Mouse (Mus musculus) neural tube, embryonic 12.5 days (tissue): Measurements from ENCODE around the gene Lrrc28. TPM values are rescaled to one million over a fixed set of nuclear protein-coding genes. Genes with fewer than 3 reads are reported as not detected.

Experiments
- ATAC-seq: fragments of 200-750 bp; cut with Nextera tagmentation; 2 replicates; pipeline ENCODE4 v1.8.0; 2017; ENCODE audit warnings: low read depth, mild to moderate bottlenecking, moderate TSS enrichment, moderate library complexity; ENCODE audit not compliant: low FRiP score
- H3K27ac ChIP-seq: fragments of 300-500 bp; sonication (generic); 2 replicates; pipeline ENCODE4 v1.5.1; 2016
- H3K27me3 ChIP-seq: fragments of 300-500 bp; sonication (generic); replicated peaks from 2 replicates; pipeline ENCODE4 v1.6.1; 2016; ENCODE audit warnings: mild to moderate bottlenecking
- H3K36me3 ChIP-seq: fragments of 300-500 bp; sonication (generic); 2 replicates; pipeline ENCODE4 v1.6.1; 2016; ENCODE audit warnings: mild to moderate bottlenecking
- H3K4me1 ChIP-seq: fragments of 300-500 bp; sonication (generic); 2 replicates; pipeline ENCODE4 v1.6.1; 2016
- H3K4me2 ChIP-seq: fragments of 300-500 bp; sonication (generic); replicated peaks from 2 replicates; pipeline ENCODE4 v1.6.1; 2016; ENCODE audit warnings: mild to moderate bottlenecking
- H3K4me3 ChIP-seq: fragments of 300-500 bp; sonication (generic); 2 replicates; pipeline ENCODE4 v1.5.1; 2016
- H3K9ac ChIP-seq: fragments of 300-500 bp; sonication (generic); 2 replicates; pipeline ENCODE4 v1.6.1; 2016; ENCODE audit warnings: mild to moderate bottlenecking
- H3K9me3 ChIP-seq: fragments of 300-500 bp; sonication (generic); 2 replicates; pipeline ENCODE4 v1.6.1; 2016; ENCODE audit warnings: mild to moderate bottlenecking
- WGBS: fragments of 180-500 bp; shearing (Covaris S2); methylation state at CpG from one replicate; pipeline ENCODE4 v1.1.7; 2016; 5-methylcytosine and 5-hydroxymethylcytosine counted together
- polyA plus RNA-seq: library from polyadenylated mRNA; unstranded; fragments of >200 nt; fragmentation: Nextera tagmentation; extraction: Ambion mirVana; gene quantifications from 2 replicates; pipeline ENCODE4 v1.2.1, GENCODE M21; 2016

Lrrc28 gene
- polyA plus RNA-seq, 1 experiment from 2014 or later, result 35.6 TPM

GRCm38 (mm10) chr7:67613795-67614463, 31.1 kb downstream of the Lrrc28 start:
- H3K4me3 ChIP-seq, result no peak overlapping the region
- no peaks in the 10 kb centered on the region; the same call in 1 of the 2 replicates for H3K36me3 ChIP-seq
- no peak overlapping the region for H3K27ac ChIP-seq
- H3K27me3 ChIP-seq, result no peaks in the 10 kb centered on the region
- no peak overlapping the region for H3K9ac ChIP-seq
- no peak overlapping the region for H3K4me2 ChIP-seq
- WGBS, result 69% methylated on average over 10 of the region's 10 CpGs
- ATAC-seq, result no peak
- no peaks in the 10 kb centered on the region; the same call in 1 of the 2 replicates for H3K4me1 ChIP-seq
- no peaks in the 10 kb centered on the region for H3K9me3 ChIP-seq

DNA sequence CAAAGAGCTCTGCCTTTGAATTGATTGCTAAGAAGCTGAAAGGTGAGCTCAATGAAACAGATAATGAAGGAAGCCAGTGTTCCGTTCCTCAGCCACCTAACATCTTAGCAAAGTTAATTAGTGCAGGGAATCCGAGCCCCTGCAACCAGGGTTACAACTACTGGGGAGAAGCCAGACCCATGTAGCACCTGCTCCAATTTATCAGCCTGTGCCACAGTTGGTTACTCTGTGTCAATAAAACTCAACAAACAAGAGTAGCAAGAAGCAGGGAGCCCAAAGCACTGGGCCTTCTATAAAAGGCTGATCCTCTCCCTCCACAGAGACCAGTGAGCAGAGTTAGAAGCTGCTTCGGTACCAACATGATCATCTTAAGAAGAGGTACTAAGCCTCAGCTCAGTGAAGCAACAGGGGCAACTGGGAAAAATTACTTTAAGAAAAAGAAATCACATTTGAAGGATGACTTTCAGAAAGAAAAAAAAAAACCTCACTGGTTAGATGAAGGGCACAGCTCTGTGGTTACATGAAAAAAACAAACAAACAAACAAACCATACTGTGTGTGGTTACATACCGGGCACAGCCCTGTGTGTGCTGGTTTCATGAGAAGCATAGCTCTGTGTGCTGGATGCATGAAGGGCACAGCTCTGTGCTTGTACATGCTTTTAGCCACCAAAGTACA, 36.6 kb downstream of the Lrrc28 start:
- Histone ChIP-seq H3K4me1 (peaks cover 9% of the 10 kb centered on the region), H3K9me3 (no peaks in the 10 kb centered on the region), H3K4me3 (no peak overlapping the region), H3K36me3 (no peaks in the 10 kb centered on the region), H3K27me3 (no peaks in the 10 kb centered on the region), H3K4me2 (no peak overlapping the region), H3K27ac (no peak overlapping the region), H3K9ac (no peak overlapping the region)
- 38% methylated on average over 4 of the region's 4 CpGs for WGBS
- ATAC-seq, result no peak

- Histone ChIP-seq H3K4me1 (peaks cover 9% of the 10 kb centered on the region), H3K27me3 (no peaks in the 10 kb centered on the region), H3K9ac (no peak overlapping the region), H3K36me3 (no peaks in the 10 kb centered on the region), H3K27ac (no peak overlapping the region), H3K4me3 (no peak overlapping the region), H3K4me2 (no peak overlapping the region), H3K9me3 (no peaks in the 10 kb centered on the region)
- ATAC-seq, result no peak
- WGBS, result 74% methylated on average over 5 of the region's 5 CpGs
Observed at GRCm38 (mm10) chr7:67607669-67608347, 37.3 kb downstream of the Lrrc28 start.

- H3K9me3 ChIP-seq, result no peaks in the 10 kb centered on the region
- H3K4me2 ChIP-seq, result no peak overlapping the region
- no peaks in the 10 kb centered on the region for H3K36me3 ChIP-seq
- no peak for ATAC-seq
- H3K4me3 ChIP-seq, result no peak overlapping the region
- no peak overlapping the region for H3K9ac ChIP-seq
- no peaks in the 10 kb centered on the region for H3K27me3 ChIP-seq
- no peak overlapping the region for H3K27ac ChIP-seq
- H3K4me1 ChIP-seq, result peaks cover 9% of the 10 kb centered on the region
- WGBS, result 91% methylated on average over 1 of the region's 1 CpGs
Observed at GRCm38 (mm10) chr7:67606250-67606649, 38.8 kb downstream of the Lrrc28 start.

DNA sequence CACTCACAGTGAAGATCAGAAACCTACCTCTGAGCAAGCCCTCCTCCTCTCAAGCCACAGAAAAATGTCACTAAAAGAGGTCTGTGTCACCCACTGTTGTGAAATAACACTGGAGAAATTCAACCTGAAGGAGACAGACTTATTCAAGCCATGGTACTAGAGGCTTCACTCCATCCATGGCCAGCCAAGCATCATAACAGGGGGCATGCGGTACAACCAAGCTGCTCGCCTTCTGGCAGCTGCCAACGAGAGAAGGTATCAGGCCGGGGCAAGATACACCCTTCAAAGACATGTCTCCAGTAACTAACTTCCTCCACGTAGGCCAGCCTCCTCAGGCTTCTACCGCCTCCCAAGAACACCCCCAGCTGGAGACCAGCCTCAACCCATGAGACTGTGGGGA, 40.0 kb downstream of the Lrrc28 start:
- H3K9me3 ChIP-seq, result no peaks in the 10 kb centered on the region
- no peaks in the 10 kb centered on the region for H3K36me3 ChIP-seq
- ATAC-seq, result no peak
- no peaks in the 10 kb centered on the region for H3K27me3 ChIP-seq
- no peak overlapping the region for H3K4me3 ChIP-seq
- 81% methylated on average over 6 of the region's 6 CpGs for WGBS
- no peak overlapping the region for H3K4me2 ChIP-seq
- no peak overlapping the region for H3K9ac ChIP-seq
- no peak overlapping the region for H3K27ac ChIP-seq
- H3K4me1 ChIP-seq, result peaks cover 9% of the 10 kb centered on the region

GRCm38 (mm10) chr7:67598050-67598449, 47.0 kb downstream of the Lrrc28 start:
- Histone ChIP-seq H3K4me2 (no peak overlapping the region), H3K4me1 (no peaks in the 10 kb centered on the region), H3K27ac (no peak overlapping the region), H3K27me3 (no peaks in the 10 kb centered on the region), H3K4me3 (no peak overlapping the region), H3K9me3 (no peaks in the 10 kb centered on the region), H3K36me3 (no peaks in the 10 kb centered on the region), H3K9ac (no peak overlapping the region)
- WGBS, result 85% methylated on average over 3 of the region's 3 CpGs
- ATAC-seq, result no peak

GRCm38 (mm10) chr7:67596961-67597360, 48.1 kb downstream of the Lrrc28 start:
- 67% methylated on average over 1 of the region's 1 CpGs for WGBS
- ATAC-seq, result no peak
- Histone ChIP-seq H3K4me2 (no peak overlapping the region), H3K36me3 (no peaks in the 10 kb centered on the region), H3K9ac (no peak overlapping the region), H3K4me1 (no peaks in the 10 kb centered on the region), H3K9me3 (no peaks in the 10 kb centered on the region), H3K4me3 (no peak overlapping the region), H3K27ac (no peak overlapping the region), H3K27me3 (no peaks in the 10 kb centered on the region)

GRCm38 (mm10) chr7:67596322-67596721, 48.7 kb downstream of the Lrrc28 start:
- Histone ChIP-seq H3K27ac (no peak overlapping the region), H3K9me3 (no peaks in the 10 kb centered on the region), H3K4me3 (no peak overlapping the region), H3K27me3 (no peaks in the 10 kb centered on the region), H3K36me3 (no peaks in the 10 kb centered on the region), H3K4me2 (no peak overlapping the region), H3K9ac (no peak overlapping the region), H3K4me1 (no peaks in the 10 kb centered on the region)
- no peak for ATAC-seq
- WGBS, result 92% methylated on average over 1 of the region's 1 CpGs

- H3K27me3 ChIP-seq, result no peaks in the 10 kb centered on the region
- 91% methylated on average over 6 of the region's 6 CpGs for WGBS
Observed at GRCm38 (mm10) chr7:67593902-67594301, 51.2 kb downstream of the Lrrc28 start.

GRCm38 (mm10) chr7:67592670-67593069, 52.4 kb downstream of the Lrrc28 start:
- WGBS, result 87% methylated on average over 6 of the region's 6 CpGs
- Histone ChIP-seq H3K27ac (no peak overlapping the region), H3K27me3 (no peaks in the 10 kb centered on the region), H3K36me3 (no peaks in the 10 kb centered on the region), H3K9me3 (no peaks in the 10 kb centered on the region), H3K4me2 (no peak overlapping the region), H3K4me1 (no peaks in the 10 kb centered on the region), H3K4me3 (no peak overlapping the region), H3K9ac (no peak overlapping the region)
- no peak for ATAC-seq

More at GRCm38 (mm10) chr7:67593902-67594301, 51.2 kb downstream of the Lrrc28 start:
- no peak overlapping the region for H3K27ac ChIP-seq
- no peak overlapping the region for H3K4me3 ChIP-seq
- no peaks in the 10 kb centered on the region for H3K4me1 ChIP-seq
- H3K9ac ChIP-seq, result no peak overlapping the region
- ATAC-seq, result no peak
- no peaks in the 10 kb centered on the region for H3K36me3 ChIP-seq
- H3K9me3 ChIP-seq, result no peaks in the 10 kb centered on the region
- H3K4me2 ChIP-seq, result no peak overlapping the region

- H3K4me3 ChIP-seq, result no peak overlapping the region
- ATAC-seq, result no peak; the same call in 1 of the 2 replicates
- H3K27me3 ChIP-seq, result no peaks in the 10 kb centered on the region
- H3K4me2 ChIP-seq, result no peak overlapping the region
- 34% methylated on average over 6 of the region's 6 CpGs for WGBS
- no peaks in the 10 kb centered on the region for H3K36me3 ChIP-seq
- H3K4me1 ChIP-seq, result no peaks in the 10 kb centered on the region
- no peaks in the 10 kb centered on the region for H3K9me3 ChIP-seq
- no peak overlapping the region for H3K9ac ChIP-seq
- H3K27ac ChIP-seq, result no peak overlapping the region
Observed at GRCm38 (mm10) chr7:67588743-67589142, 56.3 kb downstream of the Lrrc28 start.

DNA sequence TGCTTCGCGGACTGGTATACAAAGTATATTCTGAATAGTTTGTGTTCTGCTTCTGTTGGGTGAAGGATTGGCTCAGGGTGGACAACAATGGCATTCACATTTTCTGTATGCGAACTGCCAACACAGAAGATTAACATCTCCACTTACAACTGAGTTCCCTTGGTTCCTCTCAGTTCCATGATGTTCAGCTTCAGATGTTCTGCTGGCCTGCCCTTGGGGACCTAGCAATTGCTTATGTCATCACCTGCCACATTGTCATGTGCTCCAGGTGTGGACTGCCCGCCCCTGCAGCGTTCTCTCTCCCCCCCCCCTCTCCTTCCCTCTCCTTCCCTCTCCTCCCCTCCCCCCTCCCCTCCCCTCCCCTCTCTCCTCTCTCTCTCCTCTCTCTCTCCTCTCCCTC, 58.6 kb downstream of the Lrrc28 start:
- no peaks in the 10 kb centered on the region for H3K36me3 ChIP-seq
- H3K27ac ChIP-seq, result no peak overlapping the region
- no peak overlapping the region for H3K4me3 ChIP-seq
- no peak overlapping the region for H3K4me2 ChIP-seq
- H3K9ac ChIP-seq, result no peak overlapping the region
- H3K4me1 ChIP-seq, result no peaks in the 10 kb centered on the region
- no peaks in the 10 kb centered on the region for H3K27me3 ChIP-seq
- 65% methylated on average over 5 of the region's 5 CpGs for WGBS
- no peak for ATAC-seq
- no peaks in the 10 kb centered on the region for H3K9me3 ChIP-seq
